Mouse (Mus musculus) embryonic facial prominence, embryonic 11.5 days (tissue): ENCODE measurements at regions not wholly inside any gene's neighbourhood (a gene's known extent, or its start where the extent isn't known, plus 50 kb on each side); places are given as distances from the start of the nearest gene placed in this dataset.

Source experiments
- ATAC-seq: fragments of 200-750 bp; cut with Nextera tagmentation; replicated peaks from 2 replicates; pipeline ENCODE4 v1.8.0; 2017; ENCODE audit warnings: low read depth; ENCODE audit not compliant: insufficient number of reproducible peaks, low FRiP score, low TSS enrichment
- DNase-seq: peaks from one replicate; pipeline ENCODE4 v3.0.0-alpha.2; 2015; ENCODE audit warnings: low spot score
- H3K27ac ChIP-seq: fragments of 300-500 bp; sonication (generic); replicated peaks from 2 replicates; pipeline ENCODE4 v1.5.1; 2014; ENCODE audit warnings: mild to moderate bottlenecking, low read depth, low read length, control low read depth
- H3K27me3 ChIP-seq: fragments of 300-500 bp; sonication (generic); 2 replicates; pipeline ENCODE4 v1.6.1; 2014; ENCODE audit warnings: mild to moderate bottlenecking, low read length, moderate library complexity, mixed read lengths; ENCODE audit not compliant: control insufficient read depth, insufficient read depth
- H3K36me3 ChIP-seq: fragments of 300-500 bp; sonication (generic); replicated peaks from 2 replicates; pipeline ENCODE4 v1.6.1; 2014; ENCODE audit warnings: low read depth, mild to moderate bottlenecking, low read length, moderate library complexity, mixed read lengths; ENCODE audit not compliant: control insufficient read depth, insufficient read depth
- H3K4me1 ChIP-seq: fragments of 300-500 bp; sonication (generic); 2 replicates; pipeline ENCODE4 v1.6.1; 2014; ENCODE audit warnings: low read length, mixed read lengths; ENCODE audit not compliant: control insufficient read depth, insufficient read depth
- H3K4me2 ChIP-seq: fragments of 300-500 bp; sonication (generic); 2 replicates; pipeline ENCODE4 v1.6.1; 2014; ENCODE audit warnings: low read depth, mild to moderate bottlenecking, control low read depth, low read length, moderate library complexity
- H3K4me3 ChIP-seq: fragments of 300-500 bp; sonication (generic); 2 replicates; pipeline ENCODE4 v1.5.1; 2014; ENCODE audit warnings: low read depth, low read length, control low read depth
- H3K9ac ChIP-seq: fragments of 300-500 bp; sonication (generic); replicated peaks from 2 replicates; pipeline ENCODE4 v1.6.1; 2014; ENCODE audit warnings: mild to moderate bottlenecking, control low read depth, low read length
- H3K9me3 ChIP-seq: fragments of 300-500 bp; sonication (generic); replicated peaks from 2 replicates; pipeline ENCODE4 v1.6.1; 2016; ENCODE audit warnings: mild to moderate bottlenecking, low read length, inconsistent platforms, mixed read lengths; ENCODE audit not compliant: control insufficient read depth
- WGBS: fragments of 180-500 bp; shearing (Covaris S2); extraction: QIAGEN DNeasy Blood & Tissue Kit; methylation state at CpG from one replicate; pipeline ENCODE4 v1.1.7; 2014; 5-methylcytosine and 5-hydroxymethylcytosine counted together

DNA sequence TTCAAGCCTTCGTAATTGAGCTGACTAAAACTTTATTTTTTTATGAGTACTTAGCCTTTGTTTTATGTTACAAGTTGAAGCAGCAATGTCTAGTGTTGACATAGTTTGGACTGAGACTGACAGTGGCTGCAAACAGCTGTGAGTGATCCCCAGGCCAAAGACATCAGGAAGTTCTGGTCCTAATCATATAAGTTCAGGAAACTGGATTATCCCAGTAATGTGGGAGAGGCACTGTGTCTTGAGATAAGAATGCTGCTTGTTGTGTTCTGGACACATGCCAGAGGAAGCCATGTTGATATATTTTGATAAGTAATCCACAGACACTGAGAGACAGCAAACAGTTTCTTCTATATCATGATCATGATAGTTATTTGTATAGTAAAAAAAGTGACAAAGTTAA lies 153.4 kb downstream of the Lrriq3 start:
- Histone ChIP-seq H3K9ac (no peak overlapping the region), H3K27ac (no peak overlapping the region), H3K9me3 (no peaks in the 10 kb centered on the region), H3K27me3 (no peaks in the 10 kb centered on the region), H3K36me3 (no peaks in the 10 kb centered on the region), H3K4me2 (no peak overlapping the region), H3K4me3 (no peak overlapping the region), H3K4me1 (no peaks in the 10 kb centered on the region)
- 82% methylated on average over 1 of the region's 1 CpGs for WGBS
- DNase-seq (no peak), ATAC-seq (no peak)

- DNase-seq = no peak
- Histone ChIP-seq H3K9me3 (no peaks in the 10 kb centered on the region), H3K27me3 (no peaks in the 10 kb centered on the region), H3K9ac (no peak overlapping the region), H3K4me1 (no peaks in the 10 kb centered on the region), H3K4me2 (no peak overlapping the region), H3K36me3 (no peaks in the 10 kb centered on the region), H3K27ac (no peak overlapping the region), H3K4me3 (no peak overlapping the region)
- WGBS = 77% methylated on average over 2 of the region's 2 CpGs
- no peak for ATAC-seq
Observed at GRCm38 (mm10) chr3:155247124-155247523, 153.9 kb downstream of the Lrriq3 start.

DNA sequence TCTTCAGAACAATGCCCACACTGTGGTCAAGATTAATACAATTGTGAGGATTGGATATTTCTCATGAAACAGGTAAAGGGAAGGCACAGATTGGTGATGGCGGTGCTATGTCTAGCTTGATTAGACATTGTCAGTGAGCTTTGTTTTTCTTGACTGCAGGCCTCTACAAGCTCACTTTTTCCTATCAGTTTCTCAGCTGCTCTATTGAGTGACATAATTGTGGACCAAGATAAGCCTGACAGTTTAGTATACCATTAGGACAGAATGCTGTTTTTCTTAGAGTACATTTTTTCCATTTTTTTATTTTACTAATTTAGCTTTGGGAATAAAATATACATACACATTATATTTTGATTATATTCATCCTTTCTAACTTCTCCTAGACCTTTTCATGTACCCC lies 154.7 kb downstream of the Lrriq3 start:
- no peak overlapping the region for H3K4me2 ChIP-seq
- 90% methylated on average over 1 of the region's 1 CpGs for WGBS
- H3K36me3 ChIP-seq = no peaks in the 10 kb centered on the region
- no peaks in the 10 kb centered on the region for H3K9me3 ChIP-seq
- H3K27ac ChIP-seq = no peak overlapping the region
- DNase-seq = no peak
- no peak overlapping the region for H3K4me3 ChIP-seq
- no peak overlapping the region for H3K9ac ChIP-seq
- no peaks in the 10 kb centered on the region for H3K4me1 ChIP-seq
- no peak for ATAC-seq
- no peaks in the 10 kb centered on the region for H3K27me3 ChIP-seq

DNA sequence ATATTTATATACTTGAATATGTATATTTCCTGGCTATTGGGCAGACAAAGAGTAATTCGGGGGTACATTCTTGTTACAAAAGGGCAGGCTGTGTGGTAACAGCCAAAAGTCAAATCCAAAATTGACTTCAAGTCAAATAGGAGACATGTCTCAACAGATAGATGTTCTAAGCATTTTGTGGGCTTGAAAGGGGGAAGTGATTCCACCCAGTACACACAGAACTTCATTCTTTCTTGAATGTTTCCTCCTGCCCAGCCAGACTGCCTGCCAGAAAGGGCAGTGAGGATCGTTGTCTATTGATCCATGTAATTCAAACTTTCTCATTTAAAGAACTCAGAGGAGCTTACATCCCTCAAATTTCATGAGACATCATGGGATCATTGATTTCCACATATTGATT lies 157.7 kb downstream of the Lrriq3 start:
- no peak overlapping the region for H3K4me2 ChIP-seq
- H3K9ac ChIP-seq = no peak overlapping the region
- WGBS = 82% methylated on average over 2 of the region's 2 CpGs
- H3K9me3 ChIP-seq = no peaks in the 10 kb centered on the region
- no peaks in the 10 kb centered on the region for H3K4me1 ChIP-seq
- no peak overlapping the region for H3K4me3 ChIP-seq
- ATAC-seq (no peak), DNase-seq (no peak)
- no peak overlapping the region for H3K27ac ChIP-seq
- no peaks in the 10 kb centered on the region for H3K36me3 ChIP-seq
- no peaks in the 10 kb centered on the region for H3K27me3 ChIP-seq

DNA sequence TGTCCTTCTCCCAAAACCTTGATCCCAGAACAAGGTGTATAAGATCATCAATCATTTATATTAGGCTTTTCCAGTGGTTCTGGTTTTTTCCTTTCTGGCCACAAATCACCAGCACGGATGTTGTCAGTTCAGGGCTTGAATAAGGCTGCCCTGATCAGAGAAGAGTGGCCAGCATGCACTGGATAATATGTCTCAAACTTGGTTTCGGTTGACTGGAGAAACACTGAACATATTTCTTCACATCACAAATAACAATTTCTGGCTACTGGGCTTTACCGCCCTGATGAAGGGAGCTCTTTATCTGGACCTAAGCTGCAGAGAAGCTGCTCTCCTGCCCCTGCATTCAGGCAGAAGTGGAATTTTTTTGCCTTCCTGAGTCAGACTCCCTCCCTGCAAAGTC lies 205.0 kb downstream of the Lrriq3 start:
- H3K4me2 ChIP-seq = no peak overlapping the region
- 78% methylated on average over 3 of the region's 3 CpGs for WGBS
- no peak for ATAC-seq

DNA sequence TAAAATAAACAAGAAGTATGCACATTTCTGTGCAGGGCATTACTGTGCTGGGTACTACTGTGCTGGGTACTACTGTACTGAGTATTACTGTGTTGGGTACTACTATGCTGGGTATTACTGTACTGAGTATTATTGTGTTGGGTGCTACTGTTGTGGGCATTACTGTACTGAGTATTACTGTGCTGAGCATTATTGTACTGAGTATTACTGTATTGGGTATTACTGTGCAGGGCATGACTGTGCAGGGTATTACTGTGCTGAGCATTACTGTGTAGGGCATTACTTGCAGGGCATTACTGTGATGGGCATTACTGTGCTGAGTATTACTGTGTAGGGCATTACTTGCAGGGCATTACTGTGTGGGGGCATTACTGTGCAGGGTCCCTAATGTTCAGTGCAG lies 205.5 kb downstream of the Lrriq3 start:
- ATAC-seq = peak; percentile 39; the same call in 1 of the 2 replicates
- DNase-seq = no peak
- Histone ChIP-seq H3K4me1 (no peaks in the 10 kb centered on the region), H3K36me3 (no peaks in the 10 kb centered on the region), H3K9me3 (no peaks in the 10 kb centered on the region), H3K9ac (no peak overlapping the region), H3K27me3 (no peaks in the 10 kb centered on the region), H3K4me2 (no peak overlapping the region), H3K27ac (no peak overlapping the region), H3K4me3 (no peak overlapping the region)

More for the DNA sequence above, 205.0 kb downstream of the Lrriq3 start:
- DNase-seq = no peak
- Histone ChIP-seq H3K9ac (no peak overlapping the region), H3K27ac (no peak overlapping the region), H3K9me3 (no peaks in the 10 kb centered on the region), H3K4me3 (no peak overlapping the region), H3K36me3 (no peaks in the 10 kb centered on the region), H3K4me1 (no peaks in the 10 kb centered on the region), H3K27me3 (no peaks in the 10 kb centered on the region)

DNA sequence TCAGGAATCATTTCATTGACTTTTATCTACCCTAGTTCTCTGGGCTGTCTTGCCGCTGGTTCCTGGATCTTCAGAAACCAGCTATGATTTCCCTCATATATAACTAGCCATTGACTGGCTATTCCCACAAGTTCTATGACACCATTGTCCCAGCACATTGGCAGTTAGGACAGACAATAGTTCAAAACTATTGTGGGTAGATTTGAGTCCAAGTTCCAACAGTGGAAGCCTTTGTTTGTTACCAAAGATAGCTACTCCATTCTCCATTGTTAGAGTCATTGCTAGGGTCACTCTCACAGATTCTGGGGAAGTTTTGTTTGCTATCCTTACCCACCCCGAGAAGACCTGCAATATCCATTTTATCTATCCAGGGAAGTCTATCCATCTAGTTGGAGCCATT lies 229.1 kb downstream of the Lrriq3 start:
- no peaks in the 10 kb centered on the region for H3K27me3 ChIP-seq
- H3K9me3 ChIP-seq = no peaks in the 10 kb centered on the region
- ATAC-seq (no peak), DNase-seq (no peak)
- H3K9ac ChIP-seq = no peak overlapping the region
- H3K4me1 ChIP-seq = no peaks in the 10 kb centered on the region
- H3K36me3 ChIP-seq = no peaks in the 10 kb centered on the region
- 91% methylated on average over 2 of the region's 2 CpGs for WGBS
- no peak overlapping the region for H3K4me2 ChIP-seq
- no peak overlapping the region for H3K4me3 ChIP-seq
- no peak overlapping the region for H3K27ac ChIP-seq

DNA sequence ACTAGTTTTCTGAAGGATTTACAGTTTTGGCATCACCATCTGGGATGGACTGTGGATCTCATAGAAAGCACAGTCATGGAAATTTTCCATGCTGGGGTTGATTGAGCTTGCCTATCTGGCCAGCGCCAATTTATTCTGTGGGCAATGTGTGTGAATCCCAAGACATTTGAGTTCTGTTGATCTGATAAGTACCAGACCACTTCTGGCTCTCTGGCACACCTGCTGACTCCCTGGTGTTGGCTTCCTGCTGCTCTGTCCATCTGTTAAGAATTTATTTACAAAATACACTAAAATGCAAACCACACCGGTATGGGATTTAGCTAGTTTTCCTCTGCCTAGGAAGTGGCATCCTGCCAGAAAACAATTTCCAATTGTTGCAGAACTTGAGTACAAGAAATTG lies 236.5 kb downstream of the Lrriq3 start:
- H3K9ac ChIP-seq = no peak overlapping the region
- WGBS = 57% methylated on average over 2 of the region's 2 CpGs
- no peak overlapping the region for H3K27ac ChIP-seq
- no peaks in the 10 kb centered on the region for H3K36me3 ChIP-seq
- peak; percentile 39; the same call in 1 of the 2 replicates for ATAC-seq
- no peak overlapping the region for H3K4me2 ChIP-seq
- no peaks in the 10 kb centered on the region for H3K9me3 ChIP-seq
- no peaks in the 10 kb centered on the region for H3K4me1 ChIP-seq
- no peak overlapping the region for H3K4me3 ChIP-seq
- peak; percentile 23 for DNase-seq
- H3K27me3 ChIP-seq = no peaks in the 10 kb centered on the region
